Mouse (Mus musculus) gastrocnemius, postnatal 14 days (tissue): ENCODE measurements at regions not wholly inside any gene's neighbourhood (a gene's known extent, or its start where the extent isn't known, plus 50 kb on each side); places are given as distances from the start of the nearest gene placed in this dataset.

ENCODE experiments used
- DNase-seq: peaks from one replicate; pipeline ENCODE4 v3.0.0; 2021; ENCODE audit warnings: mixed read lengths
- intact Hi-C: fragments of 180-260 bp; cut with DNase I; formaldehyde crosslinking; loops from one replicate; pipeline ENCODE4 v1.15.1; 2025; ENCODE audit warnings: low total_unique reads

- intact Hi-C loops: no loop called here
- DNase-seq: no peak
Measured at GRCm38 (mm10) chr14:98858801-98859200, 135.3 kb downstream of the Rpl36a-ps1 start.

DNA sequence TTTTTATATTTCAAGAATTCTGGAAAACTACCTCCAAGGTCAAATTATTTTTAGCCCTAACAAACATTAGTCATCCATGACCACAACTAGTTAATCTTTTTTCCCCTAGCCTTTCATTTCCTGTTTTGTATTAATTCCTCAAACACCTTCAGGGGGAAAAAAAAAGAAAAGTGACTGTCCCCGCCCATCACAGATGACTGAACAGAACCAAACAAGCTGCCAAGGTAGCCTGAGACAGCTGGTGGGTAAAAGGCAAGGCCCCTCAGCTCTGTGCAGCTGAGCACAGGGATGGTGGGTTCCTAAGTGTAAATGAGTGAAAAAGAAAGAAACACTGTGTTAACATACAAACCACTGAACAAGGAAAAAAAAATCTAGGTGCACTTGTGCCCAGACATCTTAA lies 145.6 kb downstream of the Rpl36a-ps1 start:
- DNase-seq: no peak
- intact Hi-C loops: no loop called here

- intact Hi-C loops: no loop called here
Measured at GRCm38 (mm10) chr14:98844221-98844620, 149.9 kb downstream of the Rpl36a-ps1 start.

GRCm38 (mm10) chr14:98834316-98834715 lies 159.8 kb downstream of the Rpl36a-ps1 start:
- DNase-seq: no peak

More at GRCm38 (mm10) chr14:98844221-98844620, 149.9 kb downstream of the Rpl36a-ps1 start:
- no peak for DNase-seq

GRCm38 (mm10) chr14:98833230-98833999 lies 160.7 kb downstream of the Rpl36a-ps1 start:
- intact Hi-C loops: no loop called here
- no peak for DNase-seq

More at GRCm38 (mm10) chr14:98834316-98834715, 159.8 kb downstream of the Rpl36a-ps1 start:
- intact Hi-C loops: no loop called here

DNA sequence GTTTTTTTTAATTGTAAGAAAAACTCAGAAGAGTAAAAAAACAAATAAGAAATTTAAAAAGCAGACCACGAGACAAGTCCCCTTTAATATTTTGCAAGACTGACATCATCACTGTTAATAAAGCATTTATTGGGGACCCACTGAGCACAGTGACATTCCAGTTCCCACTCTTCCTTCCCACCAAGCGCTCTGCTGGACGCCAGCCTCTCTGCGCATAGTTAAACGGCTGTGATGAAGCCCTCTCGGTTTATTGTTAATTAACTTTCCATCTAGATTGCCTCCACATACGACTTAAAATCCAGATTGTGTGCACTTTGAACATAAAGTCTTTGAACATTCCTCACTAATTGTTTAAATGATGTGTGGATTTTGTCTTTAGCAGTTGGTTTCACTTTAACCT lies 161.7 kb downstream of the Rpl36a-ps1 start:
- DNase-seq: no peak
- intact Hi-C loops: no loop called here

- intact Hi-C loops: no loop called here
Measured at GRCm38 (mm10) chr14:98829958-98830633, 164.0 kb downstream of the Rpl36a-ps1 start.

DNA sequence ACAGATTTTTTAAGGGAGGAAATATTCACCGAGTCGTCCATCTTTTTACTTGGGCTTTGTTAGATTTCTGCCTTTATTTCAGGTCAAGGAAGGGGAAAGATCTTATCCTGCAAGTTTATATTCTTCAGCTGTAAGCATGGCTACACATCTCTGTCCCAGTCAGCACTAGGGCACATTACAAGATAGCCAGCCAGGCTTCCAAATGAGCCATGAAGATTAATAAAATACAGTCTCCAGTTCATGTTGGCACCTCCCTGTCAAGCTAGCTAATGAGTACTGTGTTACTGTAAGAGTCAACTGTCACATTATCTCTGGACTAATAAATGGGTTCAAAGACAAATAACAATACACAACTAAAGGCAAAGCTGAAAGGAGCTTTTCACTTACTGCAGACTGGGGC lies 166.6 kb downstream of the Rpl36a-ps1 start:
- no peak for DNase-seq
- intact Hi-C loops: no loop called here

More at GRCm38 (mm10) chr14:98829958-98830633, 164.0 kb downstream of the Rpl36a-ps1 start:
- DNase-seq: no peak

- intact Hi-C loops: no loop called here
- no peak for DNase-seq
Measured at GRCm38 (mm10) chr14:98813657-98814056, 180.5 kb downstream of the Rpl36a-ps1 start.

GRCm38 (mm10) chr14:98810259-98811042 lies 183.7 kb downstream of the Rpl36a-ps1 start:
- intact Hi-C loops: no loop called here
- DNase-seq: no peak

GRCm38 (mm10) chr14:98808117-98808516 lies 186.0 kb downstream of the Rpl36a-ps1 start:
- DNase-seq: no peak
- intact Hi-C loops: no loop called here

DNA sequence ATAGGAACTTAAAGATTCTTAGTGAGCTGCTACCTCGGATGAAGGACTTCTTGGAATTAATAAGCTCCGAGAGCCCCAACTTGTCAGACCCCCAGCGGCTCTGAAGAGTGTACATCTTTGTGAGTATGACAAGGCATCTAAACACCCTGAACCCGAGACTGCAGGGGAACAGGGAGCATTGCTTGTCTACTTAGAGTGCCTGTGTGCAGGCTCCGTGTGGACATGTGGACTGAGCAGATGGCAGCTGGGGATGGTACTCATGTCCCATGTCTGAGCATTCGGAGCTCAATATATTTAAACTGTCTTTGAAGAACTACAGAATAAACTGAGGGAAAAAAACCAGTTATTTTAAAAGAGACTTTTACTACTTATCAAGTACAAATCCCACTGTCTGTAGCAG lies 189.1 kb downstream of the Rpl36a-ps1 start:
- intact Hi-C loops: no loop called here
- DNase-seq: no peak

GRCm38 (mm10) chr14:98801293-98801692 lies 192.8 kb downstream of the Rpl36a-ps1 start:
- DNase-seq: no peak
- intact Hi-C loops: no loop called here

DNA sequence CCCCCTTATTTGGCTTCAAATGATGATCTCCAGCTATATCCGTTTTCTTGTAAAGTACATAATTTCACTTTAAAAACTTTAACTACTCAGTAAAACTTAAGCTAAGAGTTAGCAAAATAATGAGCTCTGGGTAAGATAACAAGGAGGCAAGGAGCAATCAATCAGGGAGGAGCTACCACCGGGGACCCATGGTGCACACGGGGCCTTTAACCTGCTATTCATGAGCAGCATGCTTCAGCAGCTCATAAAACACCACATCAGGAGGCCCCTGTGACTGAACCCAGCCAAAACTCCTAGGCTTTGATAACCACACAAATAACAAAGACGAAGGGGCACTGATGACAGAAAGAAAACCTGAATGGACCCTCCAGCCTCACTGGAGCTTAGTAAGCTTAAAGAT lies 202.1 kb downstream of the Rpl36a-ps1 start:
- DNase-seq: no peak
- intact Hi-C loops: no loop called here

GRCm38 (mm10) chr14:98791232-98791906 lies 202.7 kb downstream of the Rpl36a-ps1 start:
- no peak for DNase-seq
- intact Hi-C loops: no loop called here

GRCm38 (mm10) chr14:98789794-98790193 lies 204.3 kb downstream of the Rpl36a-ps1 start:
- intact Hi-C loops: no loop called here
- DNase-seq: no peak

GRCm38 (mm10) chr14:98781711-98782110 lies 212.4 kb downstream of the Rpl36a-ps1 start:
- no peak for DNase-seq
- intact Hi-C loops: no loop called here

- no peak for DNase-seq
- intact Hi-C loops: no loop called here
Measured at GRCm38 (mm10) chr14:98772080-98772479, 222.0 kb downstream of the Rpl36a-ps1 start.

GRCm38 (mm10) chr14:98768845-98769244 lies 225.3 kb downstream of the Rpl36a-ps1 start:
- intact Hi-C loops: no loop called here
- no peak for DNase-seq

- no peak for DNase-seq
- intact Hi-C loops: no loop called here
Measured at GRCm38 (mm10) chr14:98767481-98767880, 226.6 kb downstream of the Rpl36a-ps1 start.
